25 mouse cellular contexts compared by ENCODE assay signal in the genomic region with DNA sequence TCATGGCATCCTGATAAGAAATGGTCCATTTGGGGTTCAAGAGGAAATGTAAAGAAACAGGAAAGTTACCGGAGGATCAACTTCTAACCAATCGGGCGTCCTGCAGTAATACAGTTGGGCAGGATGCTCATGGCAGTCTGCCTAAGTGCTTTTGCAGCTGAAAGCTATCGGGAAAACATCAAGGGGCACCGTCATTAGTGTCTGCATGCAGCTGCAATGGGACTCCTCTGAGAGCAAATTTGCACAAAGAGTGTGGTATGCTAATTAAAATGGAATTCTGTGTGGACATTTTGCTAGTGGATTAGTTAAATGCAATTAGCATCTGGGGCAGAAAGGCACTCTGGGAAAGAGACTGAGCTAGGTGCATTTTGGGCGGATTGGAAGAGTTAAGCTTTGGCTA.
DNase-seq lines count a peak whose midpoint lies in the region; ATAC-seq and TF ChIP-seq lines count a peak whose summit lies in the region.
"Had no signal": no experiment of that assay in that cellular context is flagged by ENCODE, and none has a peak within 500 bp of the region (broad histone marks: within the 10 kb centered on the region; RNA-seq: fewer than 3 reads in every experiment).

No protein-coding gene starts in this region.

- no peak overlapping the region for H3K9ac ChIP-seq in hindbrain, postnatal 0 days (replicated peaks; ENCODE audit: low read length)
- no peak overlapping the region for H3K9ac ChIP-seq in hindbrain, embryonic 11.5 days (ENCODE audit: low read depth, low read length)
- no peak overlapping the region for H3K9ac ChIP-seq in forebrain, embryonic 16.5 days (replicated peaks; ENCODE audit: low read depth, low read length)
- no peak overlapping the region for H3K9ac ChIP-seq in intestine, embryonic 15.5 days
- H3K9ac ChIP-seq: hindbrain, embryonic 12.5 days; liver, embryonic 15.5 days; lung, embryonic 15.5 days; stomach, embryonic 15.5 days had no signal

- peak; percentile 23 for DNase-seq in hindbrain, postnatal 0 days (ENCODE audit: low spot score)
- no peak for DNase-seq in hindbrain, embryonic 11.5 days (ENCODE audit: low spot score)
- DNase-seq in Muller cell, postnatal 12 days (ENCODE audit: inconsistent ontology term): peak; percentile 3
- peak; percentile 87 for DNase-seq in brain, embryonic 14.5 days (ENCODE audit: low read depth)
- no peak for DNase-seq in cerebellum, adult 18-20 months
- DNase-seq: adrenal gland, postnatal 10 days; cerebellum, adult 9-10 months; kidney, adult 9 months; kidney, postnatal 14 days; liver; lung, postnatal 36 days; right cerebral cortex, adult 18-20 months; right cerebral cortex, postnatal 4 days; thymus, postnatal 25 days had no signal

- H3K36me3 ChIP-seq in hindbrain, postnatal 0 days (ENCODE audit: insufficient read depth, low read length): no peaks in the 10 kb centered on the region
- no peaks in the 10 kb centered on the region for H3K36me3 ChIP-seq in hindbrain, embryonic 11.5 days (ENCODE audit: control insufficient read depth, insufficient read depth, low read length)
- no peaks in the 10 kb centered on the region for H3K36me3 ChIP-seq in forebrain, embryonic 16.5 days (ENCODE audit: control insufficient read depth, insufficient read depth)
- H3K36me3 ChIP-seq in intestine, embryonic 15.5 days: no peaks in the 10 kb centered on the region
- H3K36me3 ChIP-seq: heart, embryonic 10.5 days; hindbrain, embryonic 12.5 days; limb, embryonic 10.5 days; liver, embryonic 15.5 days; lung, embryonic 15.5 days; stomach, embryonic 15.5 days had no signal

- no peak overlapping the region for H3K4me3 ChIP-seq in hindbrain, postnatal 0 days (ENCODE audit: low read length)
- H3K4me3 ChIP-seq in hindbrain, embryonic 11.5 days (ENCODE audit: low read depth, low read length): no peak overlapping the region
- no peak overlapping the region for H3K4me3 ChIP-seq in forebrain, embryonic 16.5 days (replicated peaks; ENCODE audit: low read length)
- H3K4me3 ChIP-seq in intestine, embryonic 15.5 days (replicated peaks): no peak overlapping the region
- H3K4me3 ChIP-seq: heart, embryonic 10.5 days; hindbrain, embryonic 12.5 days; layer of hippocampus, adult 2 months; limb, embryonic 10.5 days; liver, embryonic 15.5 days; lung, embryonic 15.5 days; megakaryocyte, embryonic 14.5 days; stomach, embryonic 15.5 days had no signal

- 53% methylated on average over 6 of the region's 6 CpGs for WGBS in hindbrain, postnatal 0 days
- 71% methylated on average over 6 of the region's 6 CpGs for WGBS in hindbrain, embryonic 11.5 days
- 10% methylated on average over 6 of the region's 6 CpGs for WGBS in forebrain, embryonic 16.5 days
- WGBS in intestine, embryonic 15.5 days: 78% methylated on average over 6 of the region's 6 CpGs

- no peak for TF ChIP-seq POLR2A in brain, embryonic 14.5 days (IDR thresholded peaks at IDR 0.05; ENCODE audit: borderline replicate concordance, extremely low read depth, insufficient read depth, insufficient read length, poor library complexity, severe bottlenecking)

- H3K9me3 ChIP-seq in hindbrain, postnatal 0 days (ENCODE audit: low read length): no peaks in the 10 kb centered on the region
- no peaks in the 10 kb centered on the region for H3K9me3 ChIP-seq in hindbrain, embryonic 11.5 days (ENCODE audit: control insufficient read depth, low read length)
- H3K9me3 ChIP-seq in forebrain, embryonic 16.5 days (ENCODE audit: control insufficient read depth, low read length): no peaks in the 10 kb centered on the region
- no peaks in the 10 kb centered on the region for H3K9me3 ChIP-seq in intestine, embryonic 15.5 days
- H3K9me3 ChIP-seq: heart, embryonic 10.5 days; hindbrain, embryonic 12.5 days; limb, embryonic 10.5 days; liver, embryonic 15.5 days; lung, embryonic 15.5 days; stomach, embryonic 15.5 days had no signal

- H3K4me1 ChIP-seq in hindbrain, postnatal 0 days (ENCODE audit: insufficient read depth, low read length): no peaks in the 10 kb centered on the region
- H3K4me1 ChIP-seq in hindbrain, embryonic 11.5 days (replicated peaks; ENCODE audit: control insufficient read depth, insufficient read depth, low read length): no peaks in the 10 kb centered on the region
- H3K4me1 ChIP-seq in forebrain, embryonic 16.5 days (replicated peaks; ENCODE audit: control insufficient read depth, insufficient read depth, low read length): no peaks in the 10 kb centered on the region
- H3K4me1 ChIP-seq in intestine, embryonic 15.5 days (replicated peaks): no peaks in the 10 kb centered on the region
- H3K4me1 ChIP-seq: heart, embryonic 10.5 days; hindbrain, embryonic 12.5 days; liver, embryonic 15.5 days; lung, embryonic 15.5 days; megakaryocyte, embryonic 14.5 days; stomach, embryonic 15.5 days had no signal

- H3K4me2 ChIP-seq in hindbrain, postnatal 0 days (ENCODE audit: low read depth, low read length): no peak overlapping the region
- H3K4me2 ChIP-seq in hindbrain, embryonic 11.5 days (replicated peaks; ENCODE audit: low read depth, low read length): no peak overlapping the region
- no peak overlapping the region for H3K4me2 ChIP-seq in forebrain, embryonic 16.5 days (ENCODE audit: low read length)
- H3K4me2 ChIP-seq in intestine, embryonic 15.5 days (replicated peaks): no peak overlapping the region
- H3K4me2 ChIP-seq: hindbrain, embryonic 12.5 days; liver, embryonic 15.5 days; lung, embryonic 15.5 days; stomach, embryonic 15.5 days had no signal

- ATAC-seq in hindbrain, postnatal 0 days: no peak
- no peak for ATAC-seq in hindbrain, embryonic 11.5 days (ENCODE audit: low FRiP score)
- peak; percentile 67 for ATAC-seq in forebrain, embryonic 16.5 days
- ATAC-seq in intestine, embryonic 15.5 days: no peak
- ATAC-seq: intestine, embryonic 16.5 days had no signal

- TF ChIP-seq CTCF in hindbrain, postnatal 0 days (IDR thresholded peaks at IDR 0.05; ENCODE audit: low read depth): no peak
- TF ChIP-seq CTCF in brain, embryonic 14.5 days (IDR thresholded peaks at IDR 0.05; ENCODE audit: borderline replicate concordance, extremely low read depth, insufficient read depth, insufficient read length): no peak

- no peak overlapping the region for H3K27ac ChIP-seq in hindbrain, postnatal 0 days
- no peak overlapping the region for H3K27ac ChIP-seq in hindbrain, embryonic 11.5 days (ENCODE audit: low read depth, low read length)
- H3K27ac ChIP-seq in forebrain, embryonic 16.5 days (ENCODE audit: low read length): no peak overlapping the region
- no peak overlapping the region for H3K27ac ChIP-seq in intestine, embryonic 15.5 days
- H3K27ac ChIP-seq: heart, embryonic 10.5 days; hindbrain, embryonic 12.5 days; layer of hippocampus, adult 2 months; limb, embryonic 10.5 days; liver, embryonic 15.5 days; lung, embryonic 15.5 days; stomach, embryonic 15.5 days had no signal

- no peaks in the 10 kb centered on the region for H3K27me3 ChIP-seq in hindbrain, postnatal 0 days (ENCODE audit: insufficient read depth, low read length)
- H3K27me3 ChIP-seq in hindbrain, embryonic 11.5 days (ENCODE audit: control insufficient read depth, insufficient read depth, low read length): no peaks in the 10 kb centered on the region
- no peaks in the 10 kb centered on the region for H3K27me3 ChIP-seq in forebrain, embryonic 16.5 days (replicated peaks; ENCODE audit: control insufficient read depth, insufficient read depth, low read length)
- no peaks in the 10 kb centered on the region for H3K27me3 ChIP-seq in intestine, embryonic 15.5 days (replicated peaks)
- H3K27me3 ChIP-seq: hindbrain, embryonic 12.5 days; liver, embryonic 15.5 days; lung, embryonic 15.5 days; megakaryocyte, embryonic 14.5 days; stomach, embryonic 15.5 days had no signal

Comparison
In these comparisons a context has a peak if more than half of its experiments do, and no peak if none do; other contexts are left out.
1. DNase-seq: peak in hindbrain, postnatal 0 days (single experiment), Muller cell, postnatal 12 days (single experiment) and brain, embryonic 14.5 days (single experiment); none in hindbrain, embryonic 11.5 days (single experiment) and cerebellum, adult 18-20 months (0 of 2).